Mouse (Mus musculus): ENCODE results near the gene Ift80. TPM values are rescaled to one million over a fixed set of nuclear protein-coding genes. Genes with fewer than 3 reads are reported as not detected.

Gene Ift80
- total and polyA plus RNA-seq, 3 experiments, result 10.8 to 13.8 (median 11.5) TPM

DNA sequence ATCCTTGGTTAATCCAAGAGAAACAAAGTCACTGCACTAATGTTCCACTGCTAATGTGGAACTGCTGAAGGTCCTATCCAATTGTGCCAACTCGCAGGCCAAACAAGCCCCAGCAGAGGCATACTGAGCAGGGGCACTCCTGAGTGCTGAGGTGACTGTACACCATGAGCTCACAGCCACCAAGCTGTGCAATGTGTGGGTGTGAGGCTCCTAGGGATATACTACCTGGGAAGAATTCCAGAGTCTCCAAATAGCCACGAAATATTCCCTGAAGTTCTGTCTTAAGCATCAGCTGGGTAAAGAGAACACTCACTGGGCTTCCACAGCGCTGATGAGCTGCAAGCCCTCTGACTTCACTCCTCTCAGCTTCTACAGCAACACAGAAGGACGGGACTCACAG is 43.3 kb upstream of the Ift80 start:
- TF ChIP-seq JUN (IDR thresholded peaks at IDR 0.05; ENCODE audit: insufficient read depth, low read depth, low read length) (no peak), SMC3 (IDR thresholded peaks at IDR 0.05; ENCODE audit: low read depth, low read length) (no peak), ETS1 (conservative IDR thresholded peaks at IDR 0.05; ENCODE audit: low read depth, low read length) (no peak), KAT2A (IDR thresholded peaks at IDR 0.05; ENCODE audit: insufficient replicate concordance, low read length) (no peak)
- H3K79me2 ChIP-seq (replicated peaks; ENCODE audit: control insufficient read depth, extremely low read depth, insufficient read depth, poor library complexity, severe bottlenecking), result peaks cover 5% of the 10 kb centered on the region
- H3K4me2 ChIP-seq (ENCODE audit: insufficient read depth, low read depth, poor library complexity, severe bottlenecking), result no peak overlapping the region
- dilution Hi-C loops (cut with MboI; ENCODE audit: extremely low pct_ligation_motif_present, extremely low pct_unique_long_range_greater_than_20kb, low sequenced_read_pairs), result no loop called here
- H3K4me3 ChIP-seq (replicated peaks in 1 of 3; ENCODE audit: low read depth in 2 of 3, low read length in 2 of 3, poor library complexity in 1 of 3), result no peak overlapping the region
- peaks cover 0 to 4% of the 10 kb centered on the region in 2 experiments; a peak in 2 of 4 replicates for H3K4me1 ChIP-seq (ENCODE audit: control insufficient read depth in 1 of 2, insufficient read depth in 2 of 2)
- no peaks in the 10 kb centered on the region for H3K27me3 ChIP-seq (replicated peaks)
- no peak for DNase-seq (ENCODE audit: extremely low read depth)
- H3K36me3 ChIP-seq (replicated peaks in 1 of 2; ENCODE audit: control insufficient read depth in 1 of 2, insufficient read depth in 1 of 2, low read length in 1 of 2), result no peaks in the 10 kb centered on the region
- no peak overlapping the region for H3K27ac ChIP-seq (ENCODE audit: insufficient read depth, low read depth)
- H3K9ac ChIP-seq (ENCODE audit: insufficient read depth, low read depth), result no peak overlapping the region
- in situ Hi-C loops (cut with MboI; ENCODE audit: low pct_ligation_motif_present, low pct_unique_long_range_greater_than_20kb, low sequenced_read_pairs), result no loop called here
- no peaks in the 10 kb centered on the region for H3K9me3 ChIP-seq (replicated peaks; ENCODE audit: low read length)

DNA sequence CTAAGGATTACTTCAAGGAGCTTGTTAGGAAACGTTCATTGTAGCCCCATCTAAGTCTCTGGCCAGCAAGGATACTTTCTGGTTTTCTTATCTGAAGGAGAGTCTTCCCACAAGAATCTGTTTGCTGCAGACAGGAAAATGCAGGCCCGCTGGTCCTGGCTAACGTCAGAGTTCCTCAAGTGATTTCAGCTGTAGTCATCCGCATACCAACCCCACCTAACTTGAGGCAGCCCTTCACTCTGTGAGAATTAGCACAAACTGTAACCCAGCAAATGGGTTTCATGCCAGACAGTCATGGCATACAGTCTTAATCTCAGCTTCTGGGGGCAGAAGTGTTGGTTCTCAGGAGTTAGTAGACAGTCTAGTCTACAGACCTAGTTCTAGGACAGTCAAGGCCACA is 42.1 kb upstream of the Ift80 start:
- Histone ChIP-seq H3K27me3 (replicated peaks) (no peaks in the 10 kb centered on the region), H3K4me3 (replicated peaks in 1 of 3; ENCODE audit: low read depth in 2 of 3, low read length in 2 of 3, poor library complexity in 1 of 3) (no peak overlapping the region), H3K9ac (ENCODE audit: insufficient read depth, low read depth) (no peak overlapping the region), H3K4me2 (ENCODE audit: insufficient read depth, low read depth, poor library complexity, severe bottlenecking) (no peak overlapping the region), H3K9me3 (replicated peaks; ENCODE audit: low read length) (no peaks in the 10 kb centered on the region), H3K4me1 (ENCODE audit: control insufficient read depth in 1 of 2, insufficient read depth in 2 of 2) (peaks cover 0 to 4% of the 10 kb centered on the region in 2 experiments; a peak in 2 of 4 replicates), H3K36me3 (replicated peaks in 1 of 2; ENCODE audit: control insufficient read depth in 1 of 2, insufficient read depth in 1 of 2, low read length in 1 of 2) (no peaks in the 10 kb centered on the region), H3K27ac (ENCODE audit: insufficient read depth, low read depth) (no peak overlapping the region), H3K79me2 (replicated peaks; ENCODE audit: control insufficient read depth, extremely low read depth, insufficient read depth, poor library complexity, severe bottlenecking) (peaks cover 10% of the 10 kb centered on the region)
- no peak for DNase-seq (ENCODE audit: extremely low read depth)
- dilution Hi-C loops (cut with MboI; ENCODE audit: extremely low pct_ligation_motif_present, extremely low pct_unique_long_range_greater_than_20kb, low sequenced_read_pairs), result no loop called here
- TF ChIP-seq PAX5 (IDR thresholded peaks at IDR 0.05; ENCODE audit: low read length) (no peak), HCFC1 (IDR thresholded peaks at IDR 0.05; ENCODE audit: low read depth, low read length) (no peak), RAD21 (IDR thresholded peaks at IDR 0.05; ENCODE audit: low read depth, low read length) (no peak), CHD1 (IDR thresholded peaks at IDR 0.05; ENCODE audit: low read depth, low read length) (no peak), JUN (IDR thresholded peaks at IDR 0.05; ENCODE audit: insufficient read depth, low read depth, low read length) (no peak), USF1 (IDR thresholded peaks at IDR 0.05; ENCODE audit: low read depth, low read length) (no peak)
- in situ Hi-C loops (cut with MboI; ENCODE audit: low pct_ligation_motif_present, low pct_unique_long_range_greater_than_20kb, low sequenced_read_pairs), result no loop called here

DNA sequence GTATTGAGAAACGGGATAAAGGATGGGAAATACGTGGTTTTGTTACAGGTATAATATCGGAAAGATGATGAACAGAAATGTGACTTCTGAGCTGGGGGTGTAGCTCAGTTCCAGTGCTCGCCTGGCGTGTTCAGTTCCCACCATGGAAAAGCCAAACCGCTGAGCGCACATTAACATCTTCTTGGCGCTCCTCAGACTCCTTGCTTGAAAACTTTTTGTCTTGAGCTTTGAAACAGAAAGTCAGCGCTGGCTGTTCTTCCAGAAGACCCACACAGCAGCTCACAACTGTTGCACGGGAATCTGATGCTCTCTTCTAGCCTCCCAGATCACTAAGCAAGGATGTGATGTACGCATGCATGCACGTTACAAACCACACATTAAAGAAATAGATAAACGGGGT is 41.4 kb upstream of the Ift80 start:
- TF ChIP-seq ZC3H11A (IDR thresholded peaks at IDR 0.05; ENCODE audit: low read depth, low read length), result no peak
- no peak for TF ChIP-seq MAX (IDR thresholded peaks at IDR 0.05; ENCODE audit: low read length)
- TF ChIP-seq CHD1 (IDR thresholded peaks at IDR 0.05; ENCODE audit: low read depth, low read length), result no peak
- no peak for TF ChIP-seq HCFC1 (IDR thresholded peaks at IDR 0.05; ENCODE audit: low read depth, low read length)
- no peak for TF ChIP-seq ZKSCAN1 (IDR thresholded peaks at IDR 0.05; ENCODE audit: borderline replicate concordance, low read depth, low read length)
- no peak for TF ChIP-seq SMC3 (IDR thresholded peaks at IDR 0.05; ENCODE audit: low read depth, low read length)
- no peak for TF ChIP-seq BHLHE40 (IDR thresholded peaks at IDR 0.05; ENCODE audit: low read depth, low read length)
- no peak for TF ChIP-seq CTCF (conservative IDR thresholded peaks at IDR 0.05 in 1 of 2, IDR thresholded peaks at IDR 0.05 in 1 of 2; ENCODE audit: low read depth in 2 of 2, low read length in 2 of 2)
- TF ChIP-seq SIN3A (IDR thresholded peaks at IDR 0.05; ENCODE audit: low read length), result no peak
- TF ChIP-seq MYC (IDR thresholded peaks at IDR 0.05; ENCODE audit: low read depth, low read length), result no peak
- TF ChIP-seq ELF1 (IDR thresholded peaks at IDR 0.05; ENCODE audit: low read depth, low read length), result no peak
- TF ChIP-seq ZMIZ1 (IDR thresholded peaks at IDR 0.05; ENCODE audit: low read depth, low read length), result no peak
- TF ChIP-seq POLR2AphosphoS2 (IDR thresholded peaks at IDR 0.05; ENCODE audit: low read depth, low read length), result no peak
- TF ChIP-seq RCOR1 (conservative IDR thresholded peaks at IDR 0.05; ENCODE audit: low read depth, low read length), result no peak
- no peak for TF ChIP-seq ZNF384 (IDR thresholded peaks at IDR 0.05; ENCODE audit: low read depth, low read length)
- no peak for TF ChIP-seq KAT2A (IDR thresholded peaks at IDR 0.05; ENCODE audit: insufficient replicate concordance, low read length)
- TF ChIP-seq USF1 (IDR thresholded peaks at IDR 0.05; ENCODE audit: low read depth, low read length), result no peak
- no peak for TF ChIP-seq MXI1 (IDR thresholded peaks at IDR 0.05; ENCODE audit: low read depth, low read length)
- TF ChIP-seq TCF12 (IDR thresholded peaks at IDR 0.05; ENCODE audit: low read depth, low read length), result no peak
- TF ChIP-seq E2F4 (IDR thresholded peaks at IDR 0.05; ENCODE audit: insufficient replicate concordance, low read depth, low read length), result no peak
- Histone ChIP-seq H3K9ac (ENCODE audit: insufficient read depth, low read depth) (no peak overlapping the region), H3K4me1 (ENCODE audit: control insufficient read depth in 1 of 2, insufficient read depth in 2 of 2) (peaks cover 0 to 4% of the 10 kb centered on the region in 2 experiments; a peak in 2 of 4 replicates), H3K4me3 (replicated peaks in 1 of 3; ENCODE audit: low read depth in 2 of 3, low read length in 2 of 3, poor library complexity in 1 of 3) (no peak overlapping the region), H3K4me2 (ENCODE audit: insufficient read depth, low read depth, poor library complexity, severe bottlenecking) (no peak overlapping the region), H3K9me3 (replicated peaks; ENCODE audit: low read length) (no peaks in the 10 kb centered on the region), H3K36me3 (replicated peaks in 1 of 2; ENCODE audit: control insufficient read depth in 1 of 2, insufficient read depth in 1 of 2, low read length in 1 of 2) (no peaks in the 10 kb centered on the region), H3K27ac (ENCODE audit: insufficient read depth, low read depth) (no peak overlapping the region), H3K27me3 (replicated peaks) (no peaks in the 10 kb centered on the region), H3K79me2 (replicated peaks; ENCODE audit: control insufficient read depth, extremely low read depth, insufficient read depth, poor library complexity, severe bottlenecking) (peaks cover 13% of the 10 kb centered on the region)
- in situ Hi-C loops (cut with MboI; ENCODE audit: low pct_ligation_motif_present, low pct_unique_long_range_greater_than_20kb, low sequenced_read_pairs), result no loop called here
- dilution Hi-C loops (cut with MboI; ENCODE audit: extremely low pct_ligation_motif_present, extremely low pct_unique_long_range_greater_than_20kb, low sequenced_read_pairs), result no loop called here
- no peak for DNase-seq (ENCODE audit: extremely low read depth)
